Mouse (Mus musculus) kidney, embryonic 16.5 days (tissue): Measurements from ENCODE around the gene Stard10. TPM values are rescaled to one million over a fixed set of nuclear protein-coding genes. Genes with fewer than 3 reads are reported as not detected.
A peak's percentile ranks its signal among the peaks of the same experiment; 100 is the strongest.

ENCODE experiments used
- ATAC-seq: fragments of 200-750 bp; cut with Nextera tagmentation; 2 replicates; pipeline ENCODE4 v1.8.0; 2017; ENCODE audit warnings: moderate TSS enrichment; ENCODE audit not compliant: low FRiP score, low TSS enrichment
- H3K27ac ChIP-seq: fragments of 300-500 bp; sonication (generic); 2 replicates; pipeline ENCODE4 v1.5.1; 2014; ENCODE audit warnings: low read length
- H3K27me3 ChIP-seq: fragments of 300-500 bp; sonication (generic); 2 replicates; pipeline ENCODE4 v1.6.1; 2014; ENCODE audit warnings: low read length, control low read depth, mixed read lengths; ENCODE audit not compliant: insufficient read depth
- H3K36me3 ChIP-seq: fragments of 300-500 bp; sonication (generic); 2 replicates; pipeline ENCODE4 v1.6.1; 2014; ENCODE audit warnings: low read length, control low read depth, mixed read lengths; ENCODE audit not compliant: insufficient read depth
- H3K4me1 ChIP-seq: fragments of 300-500 bp; sonication (generic); 2 replicates; pipeline ENCODE4 v1.6.1; 2014; ENCODE audit warnings: low read length, control low read depth, mixed read lengths; ENCODE audit not compliant: insufficient read depth
- H3K4me2 ChIP-seq: fragments of 300-500 bp; sonication (generic); replicated peaks from 2 replicates; pipeline ENCODE4 v1.6.1; 2014; ENCODE audit warnings: low read depth, low read length
- H3K4me3 ChIP-seq: fragments of 300-500 bp; sonication (generic); 2 replicates; pipeline ENCODE4 v1.5.1; 2014; ENCODE audit warnings: mild to moderate bottlenecking, low read length
- H3K9ac ChIP-seq: fragments of 300-500 bp; sonication (generic); replicated peaks from 2 replicates; pipeline ENCODE4 v1.6.1; 2014; ENCODE audit warnings: low read length
- H3K9me3 ChIP-seq: fragments of 300-500 bp; sonication (generic); 2 replicates; pipeline ENCODE4 v1.6.1; 2016; ENCODE audit warnings: low read length, control low read depth
- WGBS: fragments of 180-500 bp; shearing (Covaris S2); extraction: QIAGEN DNeasy Blood & Tissue Kit; methylation state at CpG from one replicate; pipeline ENCODE4 v1.1.7; 2014; 5-methylcytosine and 5-hydroxymethylcytosine counted together
- polyA plus RNA-seq: library from polyadenylated mRNA; unstranded; fragments of >200 nt; fragmentation: Nextera tagmentation; extraction: Ambion mirVana; gene quantifications from 2 replicates; pipeline ENCODE4 v1.2.1, GENCODE M21; 2015

Stard10 gene
- polyA plus RNA-seq, 1 experiment from 2014 or later: 66.8 TPM

DNA sequence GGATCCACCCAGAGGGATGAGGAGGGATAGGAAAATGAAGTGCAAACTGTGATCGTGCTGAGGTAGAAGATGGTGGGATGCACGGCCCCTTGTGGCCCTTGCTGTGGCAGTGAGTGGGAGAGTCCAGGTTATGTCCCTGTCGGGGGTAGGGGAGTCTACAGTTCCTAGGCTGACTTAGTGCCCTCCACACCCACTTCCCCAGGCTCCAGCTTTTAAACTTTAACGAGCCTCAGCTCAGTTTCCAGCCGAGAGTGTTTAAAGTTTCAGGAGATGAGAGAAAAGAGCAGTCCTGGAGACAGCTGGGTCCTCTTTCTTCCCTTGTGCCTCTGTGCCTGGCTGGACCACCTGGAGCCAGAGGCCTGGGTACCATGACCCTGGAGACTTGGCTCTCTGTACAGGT is 10.4 kb downstream of the Stard10 start:
- ATAC-seq: peak; percentile 37; the same call in 1 of the 2 replicates

GRCm38 (mm10) chr7:101327786-101328185 is 10.9 kb downstream of the Stard10 start:
- no peaks in the 10 kb centered on the region for H3K27me3 ChIP-seq
- no peaks in the 10 kb centered on the region for H3K9me3 ChIP-seq
- 87% methylated on average over 2 of the region's 2 CpGs for WGBS
- ATAC-seq: no peak
- H3K4me3 ChIP-seq: no peak overlapping the region
- H3K4me1 ChIP-seq: peaks cover 20% of the 10 kb centered on the region
- H3K27ac ChIP-seq: no peak overlapping the region
- H3K4me2 ChIP-seq: no peak overlapping the region
- H3K9ac ChIP-seq: no peak overlapping the region
- no peaks in the 10 kb centered on the region for H3K36me3 ChIP-seq

More for the DNA sequence above, 10.4 kb downstream of the Stard10 start:
- Histone ChIP-seq H3K4me3 (no peak overlapping the region), H3K4me1 (peaks cover 25% of the 10 kb centered on the region), H3K36me3 (no peaks in the 10 kb centered on the region), H3K9ac (no peak overlapping the region), H3K4me2 (no peak overlapping the region), H3K27ac (no peak overlapping the region), H3K27me3 (no peaks in the 10 kb centered on the region), H3K9me3 (no peaks in the 10 kb centered on the region)
- WGBS: 42% methylated on average over 5 of the region's 5 CpGs

- no peak overlapping the region for H3K4me2 ChIP-seq
- no peaks in the 10 kb centered on the region for H3K36me3 ChIP-seq
- no peak overlapping the region for H3K9ac ChIP-seq
- H3K9me3 ChIP-seq: no peaks in the 10 kb centered on the region
- ATAC-seq: no peak
- WGBS: 69% methylated on average over 4 of the region's 4 CpGs
- no peak overlapping the region for H3K27ac ChIP-seq
- peaks cover 16% of the 10 kb centered on the region for H3K4me1 ChIP-seq
- H3K4me3 ChIP-seq: no peak overlapping the region
- H3K27me3 ChIP-seq: no peaks in the 10 kb centered on the region
Observed at GRCm38 (mm10) chr7:101328621-101329158, 11.8 kb downstream of the Stard10 start.

DNA sequence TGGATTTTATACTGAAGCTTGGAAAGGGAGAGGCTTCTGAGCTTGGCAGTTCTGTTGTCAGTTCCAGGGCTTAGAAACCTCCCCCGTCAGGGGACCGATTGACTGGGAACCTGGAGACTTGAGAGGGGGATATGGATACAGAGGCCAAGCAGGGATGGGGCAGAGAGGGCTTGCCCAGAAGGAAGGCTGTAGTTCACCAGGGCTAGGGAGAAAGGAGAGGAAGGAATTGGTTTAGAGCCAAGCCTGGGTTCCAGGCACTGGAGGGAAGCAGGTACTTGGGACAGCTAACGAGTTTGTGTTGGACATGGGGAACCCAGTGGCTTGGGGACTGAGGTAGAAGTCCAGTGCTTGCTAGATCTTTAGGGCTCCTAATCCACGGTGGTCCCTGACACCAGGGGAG is 12.7 kb downstream of the Stard10 start:
- peaks cover 8% of the 10 kb centered on the region for H3K4me1 ChIP-seq
- no peak for ATAC-seq
- no peaks in the 10 kb centered on the region for H3K9me3 ChIP-seq
- no peak overlapping the region for H3K4me3 ChIP-seq
- H3K4me2 ChIP-seq: no peak overlapping the region
- no peaks in the 10 kb centered on the region for H3K36me3 ChIP-seq
- no peaks in the 10 kb centered on the region for H3K27me3 ChIP-seq
- no peak overlapping the region for H3K9ac ChIP-seq
- no peak overlapping the region for H3K27ac ChIP-seq
- WGBS: 72% methylated on average over 4 of the region's 4 CpGs

DNA sequence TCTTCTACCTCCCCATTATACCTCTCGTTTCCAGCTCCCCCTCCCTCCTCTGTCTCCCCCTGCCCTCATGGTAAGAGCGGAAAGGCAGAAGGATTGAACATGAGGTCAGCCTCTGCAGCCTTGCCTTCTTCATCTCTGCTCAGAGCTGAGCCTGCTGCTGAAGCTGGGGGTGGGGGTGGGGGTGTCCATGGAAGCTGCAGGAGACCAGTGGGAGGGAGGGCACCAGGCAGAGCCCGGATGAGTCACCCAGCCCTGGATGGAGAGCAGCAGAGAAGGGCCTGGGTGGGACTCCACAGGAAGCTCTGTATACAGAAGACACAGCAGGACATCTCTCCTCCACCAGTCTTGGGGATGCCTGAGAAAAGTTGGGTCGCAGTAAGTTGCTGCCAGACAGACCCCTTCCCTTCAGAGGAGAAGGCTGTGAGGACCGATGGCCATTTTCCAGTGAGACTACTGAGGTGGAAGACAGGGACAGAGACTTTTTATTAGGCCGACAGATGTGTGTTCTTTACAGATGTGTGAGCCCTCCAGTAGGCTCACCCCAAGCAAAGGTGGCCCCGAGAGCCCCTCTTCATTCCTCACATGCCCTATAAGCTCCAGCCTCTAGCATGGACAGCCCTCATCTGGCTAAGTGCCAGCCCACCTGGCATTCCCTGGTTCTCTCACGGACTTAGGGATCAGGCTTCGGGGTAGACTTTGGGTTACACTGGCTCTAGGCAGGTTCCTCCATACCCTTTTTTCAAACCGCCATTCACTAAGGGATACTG is 13.4 kb downstream of the Stard10 start:
- no peak overlapping the region for H3K27ac ChIP-seq
- no peaks in the 10 kb centered on the region for H3K36me3 ChIP-seq
- WGBS: 71% methylated on average over 10 of the region's 10 CpGs
- ATAC-seq: no peak
- H3K4me3 ChIP-seq: no peak overlapping the region
- H3K4me2 ChIP-seq: no peak overlapping the region
- no peaks in the 10 kb centered on the region for H3K9me3 ChIP-seq
- H3K9ac ChIP-seq: no peak overlapping the region
- H3K27me3 ChIP-seq: no peaks in the 10 kb centered on the region
- peaks cover 6% of the 10 kb centered on the region for H3K4me1 ChIP-seq

DNA sequence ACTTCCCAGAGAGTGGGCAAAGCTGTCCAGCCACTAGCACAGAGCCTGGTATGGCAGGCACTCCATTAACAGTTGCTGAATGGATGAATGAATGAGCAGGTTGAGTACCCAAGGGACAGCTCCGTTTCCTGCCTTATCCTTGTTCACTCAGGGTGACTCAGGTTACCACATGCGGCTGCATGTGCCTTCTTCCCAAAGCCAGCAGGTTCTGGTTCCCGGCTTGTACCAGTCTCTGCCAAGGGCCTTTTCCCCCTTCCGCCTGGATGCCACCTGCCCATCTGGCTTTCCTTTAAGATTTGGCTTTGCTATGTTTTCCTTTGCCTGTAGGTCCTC is 13.9 kb downstream of the Stard10 start:
- ATAC-seq: no peak
- Histone ChIP-seq H3K27ac (no peak overlapping the region), H3K4me1 (peaks cover 6% of the 10 kb centered on the region), H3K4me3 (no peak overlapping the region), H3K9ac (no peak overlapping the region), H3K9me3 (no peaks in the 10 kb centered on the region), H3K36me3 (no peaks in the 10 kb centered on the region), H3K27me3 (no peaks in the 10 kb centered on the region), H3K4me2 (no peak overlapping the region)
- WGBS: 57% methylated on average over 4 of the region's 4 CpGs

GRCm38 (mm10) chr7:101332045-101332831 is 15.4 kb downstream of the Stard10 start:
- H3K27ac ChIP-seq: no peak overlapping the region
- no peaks in the 10 kb centered on the region for H3K36me3 ChIP-seq
- H3K9me3 ChIP-seq: no peaks in the 10 kb centered on the region
- no peak overlapping the region for H3K9ac ChIP-seq
- WGBS: 80% methylated on average over 5 of the region's 5 CpGs
- no peak for ATAC-seq
- no peaks in the 10 kb centered on the region for H3K27me3 ChIP-seq
- no peak overlapping the region for H3K4me3 ChIP-seq
- H3K4me1 ChIP-seq: peaks cover 3% of the 10 kb centered on the region
- no peak overlapping the region for H3K4me2 ChIP-seq

- no peak for ATAC-seq
- H3K4me3 ChIP-seq: no peak overlapping the region
- H3K27me3 ChIP-seq: no peaks in the 10 kb centered on the region
- H3K9ac ChIP-seq: no peak overlapping the region
- no peak overlapping the region for H3K4me2 ChIP-seq
- H3K36me3 ChIP-seq: 0 out of 2 replicates have a peak, but pooled peaks cover 3% of the 10 kb centered on the region
- H3K27ac ChIP-seq: no peak overlapping the region
- H3K4me1 ChIP-seq: no peaks in the 10 kb centered on the region; the same call in 1 of the 2 replicates
- no peaks in the 10 kb centered on the region for H3K9me3 ChIP-seq
- 67% methylated on average over 2 of the region's 2 CpGs for WGBS
Observed at GRCm38 (mm10) chr7:101335228-101335627, 18.3 kb downstream of the Stard10 start.

- H3K9ac ChIP-seq: no peak overlapping the region
- no peak overlapping the region for H3K4me2 ChIP-seq
- 73% methylated on average over 3 of the region's 3 CpGs for WGBS
Observed at GRCm38 (mm10) chr7:101336686-101337085, 19.8 kb downstream of the Stard10 start.

DNA sequence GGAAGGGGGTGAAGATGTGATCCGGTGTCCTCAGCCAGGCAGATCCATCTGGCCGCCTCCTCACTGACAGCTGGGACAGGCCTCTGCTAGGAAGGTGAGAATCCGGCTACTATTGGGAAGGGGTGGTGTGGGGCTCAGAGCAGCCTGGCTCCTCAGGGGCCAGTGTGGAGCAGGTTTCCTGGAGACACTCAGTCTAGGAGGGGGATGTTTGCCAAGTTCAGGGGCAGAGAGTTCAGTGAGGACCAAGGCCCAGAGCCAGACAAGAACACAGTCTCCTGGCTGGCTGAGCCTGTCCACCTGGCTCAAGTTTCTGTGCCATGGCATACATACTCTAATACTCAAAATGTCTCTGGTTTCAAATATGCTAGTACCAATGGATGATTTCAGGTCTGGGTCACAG is 20.5 kb downstream of the Stard10 start:
- ATAC-seq: no peak
- no peak overlapping the region for H3K4me3 ChIP-seq
- no peak overlapping the region for H3K4me2 ChIP-seq
- no peak overlapping the region for H3K9ac ChIP-seq
- no peaks in the 10 kb centered on the region for H3K9me3 ChIP-seq
- H3K36me3 ChIP-seq: 0 out of 2 replicates have a peak, but pooled peaks cover 3% of the 10 kb centered on the region
- 63% methylated on average over 3 of the region's 3 CpGs for WGBS
- no peaks in the 10 kb centered on the region for H3K27me3 ChIP-seq
- no peak overlapping the region for H3K27ac ChIP-seq
- no peaks in the 10 kb centered on the region for H3K4me1 ChIP-seq

More at GRCm38 (mm10) chr7:101336686-101337085, 19.8 kb downstream of the Stard10 start:
- Histone ChIP-seq H3K4me1 (no peaks in the 10 kb centered on the region), H3K4me3 (no peak overlapping the region), H3K27me3 (no peaks in the 10 kb centered on the region), H3K36me3 (0 out of 2 replicates have a peak, but pooled peaks cover 3% of the 10 kb centered on the region), H3K27ac (no peak overlapping the region), H3K9me3 (no peaks in the 10 kb centered on the region)
- ATAC-seq: no peak
